Mouse (Mus musculus): ENCODE measurements around the gene Tdrd7.

GRCm38 (mm10) chr4:46048418-46048817, 83.3 kb downstream of the Tdrd7 start:
- TF ChIP-seq CTCF (IDR thresholded peaks at IDR 0.05; ENCODE audit: low read depth) (no peak), EP300 (IDR thresholded peaks at IDR 0.05; ENCODE audit: low read depth) (no peak)
